In genomic region chr12:99885282-99885901, GRCm38 (mm10) we compare ENCODE assay signal across 8 mouse cellular contexts. TPM values are rescaled to one million over a fixed set of nuclear protein-coding genes. Genes with fewer than 3 reads are reported as not detected.
DNase-seq lines count a peak whose midpoint lies in the region; ATAC-seq and TF ChIP-seq lines count a peak whose summit lies in the region.

No protein-coding gene starts in this region.

- H3K36me3 ChIP-seq in intestine, postnatal 0 days (ENCODE audit: control insufficient read depth, insufficient read depth), result 0 out of 2 replicates have a peak, but pooled peaks cover 4% of the 10 kb centered on the region

- no peak for DNase-seq in layer of hippocampus, adult 2 months (ENCODE audit: low spot score in 2 of 2)
- no peak for DNase-seq in layer of hippocampus, postnatal 10 days (ENCODE audit: low spot score in 2 of 2)
- peak; percentile 10 for DNase-seq in embryo, embryonic 9.5 days (ENCODE audit: extremely low spot score)
- no peak for DNase-seq in c-Kit-positive CD71-positive TER-119-positive erythroid progenitor cells, embryonic 14.5 days (ENCODE audit: low spot score)
- no peak for DNase-seq in ovary, postnatal 10 days (ENCODE audit: low spot score)
- DNase-seq in yolk sac, embryonic 10.5 days (ENCODE audit: low spot score), result no peak

- no peak for ATAC-seq in intestine, postnatal 0 days

- peak overlapping the region; percentile 95 for H3K4me3 ChIP-seq in layer of hippocampus, adult 2 months
- peak overlapping the region; percentile 88 for H3K4me3 ChIP-seq in intestine, postnatal 0 days (ENCODE audit: low read depth, low read length)
- peak overlapping the region; percentile 94 for H3K4me3 ChIP-seq in olfactory bulb, adult 2 months (ENCODE audit: insufficient read depth, low read depth, low read length)

- TF ChIP-seq POLR2A in olfactory bulb, adult 2 months (IDR thresholded peaks at IDR 0.05; ENCODE audit: insufficient read depth, low read depth, low read length), result no peak

- H3K9me3 ChIP-seq in intestine, postnatal 0 days (ENCODE audit: control insufficient read depth), result no peaks in the 10 kb centered on the region

- no peaks in the 10 kb centered on the region for H3K27me3 ChIP-seq in intestine, postnatal 0 days (replicated peaks; ENCODE audit: control insufficient read depth, insufficient read depth, low read length)

- H3K4me2 ChIP-seq in intestine, postnatal 0 days (replicated peaks; ENCODE audit: low read depth), result peak overlapping the region; percentile 95

- no peak overlapping the region for H3K9ac ChIP-seq in intestine, postnatal 0 days (ENCODE audit: low read depth, low read length)

- no peak overlapping the region for H3K27ac ChIP-seq in layer of hippocampus, adult 2 months
- H3K27ac ChIP-seq in intestine, postnatal 0 days (ENCODE audit: low read depth, low read length), result no peak overlapping the region
- no peak overlapping the region for H3K27ac ChIP-seq in olfactory bulb, adult 2 months (ENCODE audit: insufficient read depth, low read depth, low read length)

- TF ChIP-seq CTCF in layer of hippocampus, adult 2 months (conservative IDR thresholded peaks at IDR 0.05), result no peak
- no peak for TF ChIP-seq CTCF in intestine, postnatal 0 days (IDR thresholded peaks at IDR 0.05; ENCODE audit: low read depth)
- TF ChIP-seq CTCF in olfactory bulb, adult 2 months (IDR thresholded peaks at IDR 0.05; ENCODE audit: insufficient read depth, low read depth, low read length), result no peak

- WGBS in intestine, postnatal 0 days, result 51% methylated on average over 8 of the region's 8 CpGs
- 38% methylated on average over 8 of the region's 8 CpGs for WGBS in olfactory bulb, adult 2 months

- H3K4me1 ChIP-seq in intestine, postnatal 0 days (replicated peaks; ENCODE audit: control insufficient read depth, insufficient read depth, low read length), result no peaks in the 10 kb centered on the region
- H3K4me1 ChIP-seq in olfactory bulb, adult 2 months (ENCODE audit: control insufficient read depth, insufficient read depth, low read length), result peaks cover 4% of the 10 kb centered on the region

RNA-seq across cellular contexts. Expression of gene Tdp1, which starts 1.1 kb away (rescaled TPM):
- total RNA-seq in layer of hippocampus, adult 2 months (2021), result 10 to 100 TPM; 24.2 to 30.9 TPM
- total RNA-seq in layer of hippocampus, postnatal 10 days (2021), result 10 to 100 TPM; 34.9 to 36.4 TPM
- 9.1 and 9.6 TPM in 2 replicates for polyA plus RNA-seq in intestine, postnatal 0 days (2015; fragmentation: Nextera tagmentation; extraction: Ambion mirVana)
- not detected in 2 replicates for polyA plus RNA-seq in olfactory bulb, adult 2 months (2012; ENCODE audit: insufficient read depth, insufficient read length, low replicate concordance, missing spikeins)

RNA-seq across cellular contexts. Expression of gene Efcab11, which starts 1.2 kb away (rescaled TPM):
- under 1 TPM; 0.34 to 0.84 TPM for total RNA-seq in layer of hippocampus, adult 2 months (2021)
- 1 to 10 TPM in 1 of 2 experiments, under 1 TPM in 1; 0.94 to 1.2 TPM for total RNA-seq in layer of hippocampus, postnatal 10 days (2021)
- polyA plus RNA-seq in intestine, postnatal 0 days (2015; fragmentation: Nextera tagmentation; extraction: Ambion mirVana), result 3.2 and 3.3 TPM in 2 replicates
- polyA plus RNA-seq in olfactory bulb, adult 2 months (2012; ENCODE audit: insufficient read depth, insufficient read length, low replicate concordance, missing spikeins), result not detected in 2 replicates
